Mouse (Mus musculus) bone marrow macrophage, adult 2 months (primary cell): Measurements from ENCODE around the gene Sdc3. TPM values are rescaled to one million over a fixed set of nuclear protein-coding genes. Genes with fewer than 3 reads are reported as not detected.

ENCODE experiments used
- H3K27ac ChIP-seq: 2 replicates; pipeline ENCODE4 v1.5.1; 2012; ENCODE audit warnings: low read depth, low read length; ENCODE audit not compliant: insufficient read depth
- H3K4me1 ChIP-seq: 2 replicates; pipeline ENCODE4 v1.6.1; 2012; ENCODE audit warnings: low read length; ENCODE audit not compliant: control insufficient read depth, insufficient read depth
- H3K4me3 ChIP-seq: 2 replicates; pipeline ENCODE4 v1.5.1; 2012; ENCODE audit warnings: mild to moderate bottlenecking, low read length, moderate library complexity; ENCODE audit not compliant: insufficient read depth
- CTCF ChIP-seq: IDR thresholded peaks from 2 replicates; pipeline ENCODE4 v1.5.1; 2012; ENCODE audit warnings: low read depth, mild to moderate bottlenecking, low read length, moderate library complexity
- POLR2A ChIP-seq: IDR thresholded peaks from 2 replicates; pipeline ENCODE4 v1.6.1; 2012; ENCODE audit warnings: mild to moderate bottlenecking, low read depth, low read length, borderline replicate concordance
- polyA plus RNA-seq: library from polyadenylated mRNA; stranded (reverse); fragments of >200 nt; gene quantifications from 2 replicates; pipeline ENCODE4 v1.2.4, GENCODE M21; 2012; ENCODE audit not compliant: missing spikeins, insufficient read depth, insufficient read length

Sdc3 gene
- polyA plus RNA-seq = 259 and 302 TPM in 2 replicates

- peak within 1 kb of the TSS; percentile 91 for H3K4me3 ChIP-seq
- H3K4me1 ChIP-seq = peaks cover 50% of the 10 kb centered on the region
- TF ChIP-seq POLR2A (no peak), CTCF (0 out of 2 replicates have a peak, but pooled peaks have one; percentile 10)
- H3K27ac ChIP-seq = no peak within 1 kb of the TSS
These were observed at the start of gene Sdc3 for GRCm38 (mm10) chr4:130792376-130793179. Gene Sdc3 (plus strand): TSS chr4:130792537.

GRCm38 (mm10) chr4:130744058-130744457, 48.3 kb upstream of the Sdc3 start:
- H3K4me1 ChIP-seq = peaks cover 8% of the 10 kb centered on the region; the same call in 1 of the 2 replicates
- TF ChIP-seq CTCF = no peak
- TF ChIP-seq POLR2A = no peak
- H3K27ac ChIP-seq = no peak overlapping the region
- H3K4me3 ChIP-seq = no peak overlapping the region

- peaks cover 8% of the 10 kb centered on the region; the same call in 1 of the 2 replicates for H3K4me1 ChIP-seq
- no peak for TF ChIP-seq CTCF
- no peak for TF ChIP-seq POLR2A
- H3K27ac ChIP-seq = no peak overlapping the region
- H3K4me3 ChIP-seq = no peak overlapping the region
These were observed 46.6 kb upstream of the Sdc3 start for GRCm38 (mm10) chr4:130745561-130746306.

- Histone ChIP-seq H3K27ac (no peak overlapping the region), H3K4me3 (no peak overlapping the region), H3K4me1 (peaks cover 8% of the 10 kb centered on the region; the same call in 1 of the 2 replicates)
- TF ChIP-seq CTCF (no peak), POLR2A (no peak)
These were observed 42.8 kb upstream of the Sdc3 start for GRCm38 (mm10) chr4:130749566-130749965.

GRCm38 (mm10) chr4:130751966-130752365, 40.4 kb upstream of the Sdc3 start:
- H3K4me3 ChIP-seq = no peak overlapping the region
- TF ChIP-seq POLR2A (no peak), CTCF (no peak)
- no peak overlapping the region for H3K27ac ChIP-seq
- H3K4me1 ChIP-seq = peaks cover 6% of the 10 kb centered on the region; the same call in 1 of the 2 replicates

- Histone ChIP-seq H3K27ac (no peak overlapping the region), H3K4me3 (no peak overlapping the region), H3K4me1 (peaks cover under 1% of the 10 kb centered on the region; the same call in 1 of the 2 replicates)
- TF ChIP-seq CTCF (no peak), POLR2A (no peak)
These were observed 39.7 kb upstream of the Sdc3 start for GRCm38 (mm10) chr4:130752591-130752990.

- H3K27ac ChIP-seq = no peak overlapping the region
- H3K4me3 ChIP-seq = no peak overlapping the region
- TF ChIP-seq CTCF = no peak
- no peak for TF ChIP-seq POLR2A
- no peaks in the 10 kb centered on the region for H3K4me1 ChIP-seq
These were observed 38.6 kb upstream of the Sdc3 start for GRCm38 (mm10) chr4:130753755-130754154.

- no peak overlapping the region for H3K4me3 ChIP-seq
- peaks cover 6% of the 10 kb centered on the region; the same call in 1 of the 2 replicates for H3K4me1 ChIP-seq
- H3K27ac ChIP-seq = no peak overlapping the region
- TF ChIP-seq POLR2A = no peak
- no peak for TF ChIP-seq CTCF
These were observed 37.6 kb upstream of the Sdc3 start for GRCm38 (mm10) chr4:130754776-130755175.

GRCm38 (mm10) chr4:130759875-130760274, 32.5 kb upstream of the Sdc3 start:
- H3K27ac ChIP-seq = no peak overlapping the region
- TF ChIP-seq CTCF (no peak), POLR2A (no peak)
- H3K4me3 ChIP-seq = no peak overlapping the region
- peaks cover 6% of the 10 kb centered on the region; the same call in 1 of the 2 replicates for H3K4me1 ChIP-seq
